Mouse (Mus musculus): ENCODE results near the gene Spi1.
A peak's percentile ranks its signal among the peaks of the same experiment; 100 is the strongest.
"Not testable (repeated sequence)": the region's sequence is repeated elsewhere in the genome, so short reads cannot be mapped to it uniquely, and the experiment has no call there.

The Spi1 gene

GRCm38 (mm10) chr2:91097015-91097414, 14.8 kb downstream of the Spi1 start:
- DNase-seq = no peak

- no peak for DNase-seq
These were observed 16.0 kb downstream of the Spi1 start for GRCm38 (mm10) chr2:91098156-91098555.

GRCm38 (mm10) chr2:91101124-91101740, 19.0 kb downstream of the Spi1 start:
- DNase-seq = peak; percentile 81

GRCm38 (mm10) chr2:91108156-91108555, 26.0 kb downstream of the Spi1 start:
- DNase-seq = no peak

- DNase-seq = no peak
These were observed 27.1 kb downstream of the Spi1 start for GRCm38 (mm10) chr2:91109241-91109640.

- no peak for DNase-seq
These were observed 27.7 kb downstream of the Spi1 start for GRCm38 (mm10) chr2:91109807-91110385.

GRCm38 (mm10) chr2:91110429-91110828, 28.2 kb downstream of the Spi1 start:
- no peak for DNase-seq

GRCm38 (mm10) chr2:91111832-91112231, 29.6 kb downstream of the Spi1 start:
- DNase-seq = not testable (repeated sequence)

- DNase-seq = no peak
These were observed 30.3 kb downstream of the Spi1 start for GRCm38 (mm10) chr2:91112491-91112890.

- DNase-seq = no peak
These were observed 31.1 kb downstream of the Spi1 start for GRCm38 (mm10) chr2:91113334-91113733.

- no peak for DNase-seq
These were observed 31.7 kb downstream of the Spi1 start for GRCm38 (mm10) chr2:91113852-91114251.

GRCm38 (mm10) chr2:91114781-91115577, 32.8 kb downstream of the Spi1 start:
- peak; percentile 95 for DNase-seq

- DNase-seq = peak; percentile 29
These were observed 33.4 kb downstream of the Spi1 start for GRCm38 (mm10) chr2:91115578-91115970.

- DNase-seq = no peak
These were observed 34.7 kb downstream of the Spi1 start for GRCm38 (mm10) chr2:91116842-91117241.

- no peak for DNase-seq
These were observed 35.5 kb downstream of the Spi1 start, which contains the start of gene Mybpc3 for GRCm38 (mm10) chr2:91117585-91118275. Gene Mybpc3, plus strand, starts transcription at chr2:91118144.

GRCm38 (mm10) chr2:91118647-91119046, 36.5 kb downstream of the Spi1 start:
- DNase-seq = peak; percentile 74

- peak; percentile 90 for DNase-seq
These were observed 36.9 kb downstream of the Spi1 start for GRCm38 (mm10) chr2:91119061-91119460.

GRCm38 (mm10) chr2:91119551-91119950, 37.4 kb downstream of the Spi1 start:
- DNase-seq = peak; percentile 98

GRCm38 (mm10) chr2:91120261-91120671, 38.1 kb downstream of the Spi1 start:
- peak; percentile 69 for DNase-seq

- no peak for DNase-seq
These were observed 38.8 kb downstream of the Spi1 start for GRCm38 (mm10) chr2:91121011-91121410.

- no peak for DNase-seq
These were observed 39.3 kb downstream of the Spi1 start for GRCm38 (mm10) chr2:91121497-91121896.

- no peak for DNase-seq
These were observed 41.3 kb downstream of the Spi1 start for GRCm38 (mm10) chr2:91123521-91123920.

GRCm38 (mm10) chr2:91125101-91125500, 42.9 kb downstream of the Spi1 start:
- no peak for DNase-seq
